Comparison of ENCODE assay signal across 7 mouse cellular contexts in genomic region chr4:41506156-41506555, GRCm38 (mm10). TPM values are rescaled to one million over a fixed set of nuclear protein-coding genes. Genes with fewer than 3 reads are reported as not detected.
A peak's percentile ranks its signal among the peaks of the same experiment; 100 is the strongest.
DNase-seq lines count a peak whose midpoint lies in the region; ATAC-seq lines count a peak whose summit lies in the region.

No protein-coding gene starts in this region.

- H3K4me3 ChIP-seq in embryonic facial prominence, embryonic 15.5 days (replicated peaks) = peak overlapping the region; percentile 56; the same call in 1 of the 2 replicates

- H3K27ac ChIP-seq in embryonic facial prominence, embryonic 15.5 days (replicated peaks) = 0 out of 2 replicates have a peak overlapping the region, but pooled peaks have one; percentile 0

- no peak overlapping the region for H3K9ac ChIP-seq in embryonic facial prominence, embryonic 15.5 days

- peak overlapping the region; percentile 93 for H3K4me2 ChIP-seq in embryonic facial prominence, embryonic 15.5 days (replicated peaks)

- peaks cover 17% of the 10 kb centered on the region for H3K27me3 ChIP-seq in embryonic facial prominence, embryonic 15.5 days
- H3K27me3 ChIP-seq in splenic B cell, adult 2 months (ENCODE audit: control insufficient read depth, insufficient read depth, low read length, poor library complexity, severe bottlenecking) = no peaks in the 10 kb centered on the region

- DNase-seq in MN1 (ENCODE audit: low spot score) = peak; percentile 64
- DNase-seq in adrenal gland, postnatal 4 days (ENCODE audit: low spot score in 2 of 2) = peak; percentile 37 to 43
- DNase-seq in heart, postnatal 36 days = peak; percentile 45 to 47
- DNase-seq in layer of hippocampus, postnatal 10 days (ENCODE audit: low spot score in 2 of 2) = peak; percentile 74 to 79
- DNase-seq in lung, postnatal 4 days = peak; percentile 76 to 81
- DNase-seq in splenic B cell, adult 2 months (ENCODE audit: low read depth, low spot score) = peak; percentile 48

- intact Hi-C loops in heart, postnatal 36 days (cut with DNase I) = loop anchor here (2.0 kb wide), 1 partner anchor 37 kb away; no protein-coding TSS in a partner anchor

- H3K4me1 ChIP-seq in embryonic facial prominence, embryonic 15.5 days = peaks cover 39% of the 10 kb centered on the region

- no peak for ATAC-seq in embryonic facial prominence, embryonic 15.5 days (ENCODE audit: insufficient number of reproducible peaks, low FRiP score, low TSS enrichment, low read depth)

- H3K36me3 ChIP-seq in embryonic facial prominence, embryonic 15.5 days = no peaks in the 10 kb centered on the region
- no peaks in the 10 kb centered on the region for H3K36me3 ChIP-seq in splenic B cell, adult 2 months (ENCODE audit: control insufficient read depth, insufficient read depth, low read length, poor library complexity, severe bottlenecking)

- no peaks in the 10 kb centered on the region for H3K9me3 ChIP-seq in embryonic facial prominence, embryonic 15.5 days (replicated peaks)

- 11% methylated on average over 13 of the region's 13 CpGs for WGBS in embryonic facial prominence, embryonic 15.5 days

RNA-seq across cellular contexts. Expression of gene AI464131, which starts 3.3 kb away (rescaled TPM):
- total RNA-seq in adrenal gland, postnatal 4 days (2021) = 10 to 100 TPM; 11.1 to 12.2 TPM
- 7.6 and 7.7 TPM in 2 replicates for polyA plus RNA-seq in embryonic facial prominence, embryonic 15.5 days (2015; fragmentation: Nextera tagmentation; extraction: Ambion mirVana)
- 10 to 100 TPM; 11.6 to 11.8 TPM for total RNA-seq in heart, postnatal 36 days (2021)
- 10 to 100 TPM; 44.8 TPM for total RNA-seq in layer of hippocampus, postnatal 10 days (2021)

RNA-seq across cellular contexts. Expression of gene 1110017D15Rik, which starts 11.0 kb away (rescaled TPM):
- total RNA-seq in adrenal gland, postnatal 4 days (2021) = 1 to 10 TPM in 1 of 2 experiments, under 1 TPM in 1; 0.56 to 1.2 TPM
- polyA plus RNA-seq in embryonic facial prominence, embryonic 15.5 days (2015; fragmentation: Nextera tagmentation; extraction: Ambion mirVana) = 15.1 and 31.4 TPM in 2 replicates
- under 1 TPM in 1 of 2 experiments, not detected in 1; 0.43 TPM for total RNA-seq in heart, postnatal 36 days (2021)
- total RNA-seq in layer of hippocampus, postnatal 10 days (2021) = 10 to 100 TPM in 1 of 2 experiments, 1 to 10 TPM in 1; 8.0 to 10.0 TPM

RNA-seq across cellular contexts. Expression of gene Nudt2, which starts 41.2 kb away (rescaled TPM):
- total RNA-seq in adrenal gland, postnatal 4 days (2021) = 10 to 100 TPM; 31.1 to 31.7 TPM
- 47.0 and 47.1 TPM in 2 replicates for polyA plus RNA-seq in embryonic facial prominence, embryonic 15.5 days (2015; fragmentation: Nextera tagmentation; extraction: Ambion mirVana)
- 10 to 100 TPM; 29.0 to 32.7 TPM for total RNA-seq in heart, postnatal 36 days (2021)
- 10 to 100 TPM; 33.9 to 36.0 TPM for total RNA-seq in layer of hippocampus, postnatal 10 days (2021)

RNA-seq across cellular contexts. Expression of gene Kif24, which starts 41.5 kb away (rescaled TPM):
- total RNA-seq in adrenal gland, postnatal 4 days (2021) = 1 to 10 TPM; 5.3 to 5.8 TPM
- 7.3 and 8.9 TPM in 2 replicates for polyA plus RNA-seq in embryonic facial prominence, embryonic 15.5 days (2015; fragmentation: Nextera tagmentation; extraction: Ambion mirVana)
- total RNA-seq in heart, postnatal 36 days (2021) = 1 to 10 TPM in 1 of 2 experiments, under 1 TPM in 1; 0.35 to 1.2 TPM
- total RNA-seq in layer of hippocampus, postnatal 10 days (2021) = 1 to 10 TPM; 2.0 to 2.3 TPM

Comparison
In these comparisons a context has a peak if more than half of its experiments do, and no peak if none do; other contexts are left out.
1. RNA of gene 1110017D15Rik, which starts 11.0 kb away (total RNA-seq): 8.0 to 10.0 TPM in layer of hippocampus, postnatal 10 days; 0.56 to 1.2 TPM in adrenal gland, postnatal 4 days and 0.43 TPM in heart, postnatal 36 days; every median in the first group is over 4 times any median in the second.
2. Peak in every context shown above with its lines, with median percentiles within 50 percentile points of each other: DNase-seq.